ENCODE assay signal across 8 mouse cellular contexts in the genomic region with DNA sequence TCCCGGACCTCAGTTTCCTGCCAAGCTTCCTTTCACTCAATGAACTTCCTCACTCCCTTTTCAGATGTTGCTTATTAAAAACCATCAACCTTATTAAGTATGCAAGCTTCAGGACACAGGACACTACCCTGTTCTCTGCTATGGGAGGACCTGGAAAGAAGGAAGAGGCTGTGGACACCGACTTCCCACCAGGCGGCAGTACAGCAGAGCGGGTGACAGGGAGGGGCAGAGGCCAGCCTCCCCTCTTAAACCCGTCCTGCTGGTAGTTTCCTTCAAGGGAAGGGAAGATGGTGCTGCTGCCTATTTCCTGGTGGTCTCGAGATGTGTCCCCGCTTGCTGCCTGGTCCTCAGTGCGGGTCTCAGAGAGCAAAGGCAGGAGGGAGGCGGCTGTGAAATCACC.
DNase-seq lines count a peak whose midpoint lies in the region; ATAC-seq and TF ChIP-seq lines count a peak whose summit lies in the region.

No protein-coding gene starts in this region.

- no peaks in the 10 kb centered on the region for H3K27me3 ChIP-seq in kidney, postnatal 0 days (ENCODE audit: insufficient read depth, low read length)

- no peaks in the 10 kb centered on the region for H3K9me3 ChIP-seq in kidney, postnatal 0 days (replicated peaks; ENCODE audit: low read length)

- H3K27ac ChIP-seq in kidney, postnatal 0 days = no peak overlapping the region

- H3K36me3 ChIP-seq in kidney, postnatal 0 days (ENCODE audit: insufficient read depth, low read length) = peaks cover 23% of the 10 kb centered on the region

- no peak overlapping the region for H3K9ac ChIP-seq in kidney, postnatal 0 days (ENCODE audit: low read depth, low read length)

- no peak for ATAC-seq in kidney, postnatal 0 days (replicated peaks; ENCODE audit: low FRiP score, low read depth)

- peak; percentile 63 to 74 for DNase-seq in cerebellum, adult 18-20 months
- DNase-seq in cerebellum, adult 11 months = no peak
- peak; percentile 36 for DNase-seq in 3T3-L1 (ENCODE audit: low read depth, low spot score)
- peak; percentile 22 for DNase-seq in c-Kit-positive CD71-negative TER-119-negative erythroid progenitor cells, embryonic 14.5 days (ENCODE audit: low read depth)
- DNase-seq in heart, adult 8-10 months (ENCODE audit: low spot score) = peak; percentile 57
- DNase-seq in kidney, postnatal 0 days (ENCODE audit: low spot score) = peak; percentile 78
- peak; percentile 35 for DNase-seq in mesoderm, embryonic 11.5 days (ENCODE audit: low read depth, low spot score)
- peak; percentile 64 to 68 for DNase-seq in thymus, postnatal 36 days

- H3K4me2 ChIP-seq in kidney, postnatal 0 days (ENCODE audit: low read length) = peak overlapping the region; percentile 21; the same call in 1 of the 2 replicates

- peak; percentile 89 for TF ChIP-seq CTCF in kidney, postnatal 0 days (IDR thresholded peaks at IDR 0.05; ENCODE audit: low read depth)

- 54% methylated on average over 9 of the region's 9 CpGs for WGBS in kidney, postnatal 0 days

- no peak overlapping the region for H3K4me3 ChIP-seq in kidney, postnatal 0 days (replicated peaks; ENCODE audit: low read depth, low read length)

- H3K4me1 ChIP-seq in kidney, postnatal 0 days (replicated peaks; ENCODE audit: insufficient read depth, low read length) = no peaks in the 10 kb centered on the region
